Mouse (Mus musculus) spleen, adult 18-20 months (tissue): Measurements from ENCODE around the gene Pdcd4.
"Not testable (repeated sequence)": the region's sequence is repeated elsewhere in the genome, so short reads cannot be mapped to it uniquely, and the experiment has no call there.

ENCODE experiments used
- DNase-seq, 2 experiments: peaks; one replicate each; pipeline ENCODE4 v3.0.0; 2022; ENCODE audit warnings: mixed read lengths in 2 of 2

The Pdcd4 gene

GRCm38 (mm10) chr19:53902739-53903487 lies 10.9 kb downstream of the Pdcd4 start:
- DNase-seq = peak; percentile 87 to 95

- peak; percentile 58 to 59 for DNase-seq
Measured at GRCm38 (mm10) chr19:53903507-53904321, 11.7 kb downstream of the Pdcd4 start.

GRCm38 (mm10) chr19:53904833-53905480 lies 12.9 kb downstream of the Pdcd4 start:
- DNase-seq = no peak

GRCm38 (mm10) chr19:53906033-53906702 lies 14.1 kb downstream of the Pdcd4 start:
- DNase-seq = no peak

GRCm38 (mm10) chr19:53906703-53907070 lies 14.7 kb downstream of the Pdcd4 start:
- DNase-seq = not testable (repeated sequence)

GRCm38 (mm10) chr19:53914950-53915349 lies 22.9 kb downstream of the Pdcd4 start:
- no peak for DNase-seq

- no peak for DNase-seq
Measured at GRCm38 (mm10) chr19:53919541-53919940, 27.5 kb downstream of the Pdcd4 start.

GRCm38 (mm10) chr19:53921996-53922395 lies 30.0 kb downstream of the Pdcd4 start:
- DNase-seq = not testable (repeated sequence)

GRCm38 (mm10) chr19:53925338-53925751 lies 33.3 kb downstream of the Pdcd4 start:
- no peak for DNase-seq

GRCm38 (mm10) chr19:53926705-53927104 lies 34.7 kb downstream of the Pdcd4 start:
- no peak for DNase-seq

GRCm38 (mm10) chr19:53929218-53929617 lies 37.2 kb downstream of the Pdcd4 start:
- no peak for DNase-seq

GRCm38 (mm10) chr19:53933050-53933449 lies 41.0 kb downstream of the Pdcd4 start:
- no peak for DNase-seq

- DNase-seq = no peak
Measured at GRCm38 (mm10) chr19:53934046-53934445, 42.0 kb downstream of the Pdcd4 start.

- no peak for DNase-seq
Measured at GRCm38 (mm10) chr19:53939467-53939866, 47.4 kb downstream of the Pdcd4 start.

GRCm38 (mm10) chr19:53941139-53941538 lies 49.1 kb downstream of the Pdcd4 start:
- DNase-seq = no peak

- DNase-seq = no peak
Measured at GRCm38 (mm10) chr19:53942342-53942741, 50.3 kb downstream of the Pdcd4 start.

- peak; percentile 96 to 98 for DNase-seq
Measured at GRCm38 (mm10) chr19:53943802-53944785, 52.1 kb downstream of the Pdcd4 start, which contains the start of the genes Shoc2 and Bbip1. TSS of gene Shoc2 (plus strand) at chr19:53944306. TSS of gene Bbip1 (minus strand) at chr19:53944627.

- no peak for DNase-seq
Measured at GRCm38 (mm10) chr19:53944786-53945169, 52.7 kb downstream of the Pdcd4 start.

- DNase-seq = peak; percentile 35 to 39
Measured at GRCm38 (mm10) chr19:53945171-53946042, 53.4 kb downstream of the Pdcd4 start.

- DNase-seq = no peak
Measured at GRCm38 (mm10) chr19:53957513-53957912, 65.5 kb downstream of the Pdcd4 start.
